9 mouse cellular contexts compared by ENCODE assay signal in the genomic region with DNA sequence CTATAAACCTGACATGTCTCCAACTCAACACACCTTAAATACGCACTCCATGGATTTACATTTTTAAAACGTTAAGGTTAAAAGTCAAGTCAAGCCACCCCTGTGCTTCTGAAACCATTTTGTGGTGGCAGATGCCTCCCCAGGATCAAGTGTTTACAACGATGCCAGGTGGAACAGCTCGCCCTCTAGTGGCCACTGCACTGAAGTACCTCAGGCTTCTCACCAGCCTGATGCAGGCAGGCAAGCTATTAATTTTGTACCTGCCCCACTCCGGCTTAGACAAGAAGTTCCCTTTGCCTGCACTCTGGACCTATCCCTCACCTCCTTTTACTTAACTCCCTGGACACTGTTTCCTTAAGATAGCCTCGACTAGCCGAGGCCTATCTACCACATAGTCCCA. TPM values are rescaled to one million over a fixed set of nuclear protein-coding genes. Genes with fewer than 3 reads are reported as not detected.
A peak's percentile ranks its signal among the peaks of the same experiment; 100 is the strongest.
DNase-seq lines count a peak whose midpoint lies in the region; ATAC-seq and TF ChIP-seq lines count a peak whose summit lies in the region.
"Had no signal": no experiment of that assay in that cellular context is flagged by ENCODE, and none has a peak within 500 bp of the region (broad histone marks: within the 10 kb centered on the region; RNA-seq: fewer than 3 reads in every experiment).

No protein-coding gene starts in this region.

- no peak for TF ChIP-seq EP300 in heart, adult 2 months (IDR thresholded peaks at IDR 0.05; ENCODE audit: insufficient read depth, low read depth, low read length)

- no peak for TF ChIP-seq POLR2A in heart, adult 2 months (IDR thresholded peaks at IDR 0.05; ENCODE audit: insufficient read depth, low read depth, low read length)
- no peak for TF ChIP-seq POLR2A in spleen, adult 2 months (IDR thresholded peaks at IDR 0.05; ENCODE audit: low read depth, low read length)

- no peaks in the 10 kb centered on the region for H3K4me1 ChIP-seq in heart, adult 2 months (ENCODE audit: control insufficient read depth, insufficient read depth, low read length)
- H3K4me1 ChIP-seq in heart, embryonic 10.5 days, result no peaks in the 10 kb centered on the region
- no peaks in the 10 kb centered on the region for H3K4me1 ChIP-seq in forebrain, embryonic 10.5 days
- no peaks in the 10 kb centered on the region for H3K4me1 ChIP-seq in midbrain, embryonic 15.5 days
- H3K4me1 ChIP-seq in spleen, adult 2 months (ENCODE audit: control insufficient read depth, insufficient read depth, insufficient read length), result no peaks in the 10 kb centered on the region
- H3K4me1 ChIP-seq: liver, embryonic 15.5 days had no signal

- peak; percentile 53 to 69 for DNase-seq in heart, adult 2 months
- DNase-seq in heart, embryonic 10.5 days (ENCODE audit: low spot score), result no peak
- DNase-seq in c-Kit-negative CD71-positive TER-119-positive erythroid progenitor cells, embryonic 14.5 days (ENCODE audit: low read depth, low spot score), result peak; percentile 35
- DNase-seq in forebrain, embryonic 10.5 days (ENCODE audit: extremely low spot score, low spot score), result peak; percentile 51
- DNase-seq in hindlimb bud, embryonic 11.5 days (ENCODE audit: extremely low spot score, low read depth, low spot score), result peak; percentile 14
- peak; percentile 55 to 74 for DNase-seq in left cerebral cortex, postnatal 36 days (ENCODE audit: low spot score in 2 of 2)
- DNase-seq in spleen, adult 2 months (ENCODE audit: low read depth in 1 of 2, low spot score in 2 of 2), result peak in 1 of 2 experiments; percentile 62

- H3K9me3 ChIP-seq in heart, embryonic 10.5 days, result no peaks in the 10 kb centered on the region
- peaks cover 4% of the 10 kb centered on the region; the same call in 1 of the 2 replicates for H3K9me3 ChIP-seq in forebrain, embryonic 10.5 days
- no peaks in the 10 kb centered on the region for H3K9me3 ChIP-seq in midbrain, embryonic 15.5 days
- H3K9me3 ChIP-seq: liver, embryonic 15.5 days had no signal

- WGBS in heart, adult 2 months, result 26% methylated on average over 7 of the region's 7 CpGs
- WGBS in heart, embryonic 10.5 days, result 25% methylated on average over 7 of the region's 7 CpGs
- WGBS in forebrain, embryonic 10.5 days, result 36% methylated on average over 7 of the region's 7 CpGs
- WGBS in midbrain, embryonic 15.5 days, result 34% methylated on average over 7 of the region's 7 CpGs
- WGBS in spleen, adult 2 months, result 41% methylated on average over 7 of the region's 7 CpGs

- TF ChIP-seq CTCF in heart, adult 2 months (IDR thresholded peaks at IDR 0.05), result peak; percentile 98
- TF ChIP-seq CTCF in spleen, adult 2 months (IDR thresholded peaks at IDR 0.05; ENCODE audit: extremely low read depth, insufficient read depth, insufficient read length, insufficient replicate concordance), result peak; percentile 87; the same call in 1 of the 2 replicates

- no peak overlapping the region for H3K4me2 ChIP-seq in midbrain, embryonic 15.5 days
- H3K4me2 ChIP-seq: liver, embryonic 15.5 days had no signal

- peak; percentile 58 for ATAC-seq in midbrain, embryonic 15.5 days (replicated peaks)

- intact Hi-C loops in heart, adult 2 months (cut with DNase I), result no loop called here
- intact Hi-C loops in left cerebral cortex, postnatal 36 days (cut with DNase I), result no loop called here

- H3K27ac ChIP-seq in heart, adult 2 months, result no peak overlapping the region
- no peak overlapping the region for H3K27ac ChIP-seq in heart, embryonic 10.5 days
- H3K27ac ChIP-seq in forebrain, embryonic 10.5 days, result no peak overlapping the region
- no peak overlapping the region for H3K27ac ChIP-seq in midbrain, embryonic 15.5 days
- no peak overlapping the region for H3K27ac ChIP-seq in spleen, adult 2 months (ENCODE audit: insufficient read depth, low read length)
- H3K27ac ChIP-seq: liver, embryonic 15.5 days had no signal

- no peak overlapping the region for H3K4me3 ChIP-seq in heart, adult 2 months
- H3K4me3 ChIP-seq in heart, embryonic 10.5 days, result no peak overlapping the region
- H3K4me3 ChIP-seq in forebrain, embryonic 10.5 days, result no peak overlapping the region
- H3K4me3 ChIP-seq in midbrain, embryonic 15.5 days, result no peak overlapping the region
- H3K4me3 ChIP-seq in spleen, adult 2 months (ENCODE audit: extremely low read depth, insufficient read depth, insufficient read length), result no peak overlapping the region
- H3K4me3 ChIP-seq: liver, embryonic 15.5 days had no signal

- no peaks in the 10 kb centered on the region for H3K27me3 ChIP-seq in heart, adult 2 months (ENCODE audit: control insufficient read depth, insufficient read depth, low read length)
- H3K27me3 ChIP-seq in heart, embryonic 10.5 days (ENCODE audit: insufficient read depth, poor library complexity, severe bottlenecking), result no peaks in the 10 kb centered on the region
- H3K27me3 ChIP-seq in forebrain, embryonic 10.5 days (ENCODE audit: poor library complexity, severe bottlenecking), result no peaks in the 10 kb centered on the region
- no peaks in the 10 kb centered on the region for H3K27me3 ChIP-seq in midbrain, embryonic 15.5 days (replicated peaks)
- H3K27me3 ChIP-seq in spleen, adult 2 months (ENCODE audit: control insufficient read depth, insufficient read depth, low read length), result no peaks in the 10 kb centered on the region
- H3K27me3 ChIP-seq: liver, embryonic 15.5 days had no signal

- no peak overlapping the region for H3K9ac ChIP-seq in heart, adult 2 months (ENCODE audit: low read depth, low read length)
- no peak overlapping the region for H3K9ac ChIP-seq in midbrain, embryonic 15.5 days
- H3K9ac ChIP-seq: liver, embryonic 15.5 days had no signal

- no peaks in the 10 kb centered on the region for H3K79me2 ChIP-seq in heart, adult 2 months (replicated peaks; ENCODE audit: control insufficient read depth, insufficient read depth, low read length)

- no peaks in the 10 kb centered on the region for H3K36me3 ChIP-seq in heart, adult 2 months (ENCODE audit: control insufficient read depth, insufficient read depth, low read length)
- H3K36me3 ChIP-seq in heart, embryonic 10.5 days, result peaks cover 3% of the 10 kb centered on the region; the same call in 1 of the 2 replicates
- peaks cover 60% of the 10 kb centered on the region for H3K36me3 ChIP-seq in forebrain, embryonic 10.5 days (replicated peaks)
- peaks cover 60% of the 10 kb centered on the region for H3K36me3 ChIP-seq in midbrain, embryonic 15.5 days (replicated peaks)
- peaks cover 44% of the 10 kb centered on the region for H3K36me3 ChIP-seq in spleen, adult 2 months (ENCODE audit: control insufficient read depth, insufficient read depth, low read length)
- H3K36me3 ChIP-seq: liver, embryonic 15.5 days had no signal

RNA-seq across cellular contexts. Expression of a gene that starts 16.7 kb away (rescaled TPM):
- total RNA-seq in heart, adult 2 months (2021), result not detected
- not detected in 2 replicates for polyA plus RNA-seq in heart, adult 2 months (2012; rRNA removed)
- 0.07 and 0.18 TPM in 2 replicates for polyA plus RNA-seq in heart, embryonic 10.5 days (2016; fragmentation: Nextera tagmentation; extraction: Ambion mirVana)
- polyA plus RNA-seq in forebrain, embryonic 10.5 days (2016; fragmentation: Nextera tagmentation; extraction: Ambion mirVana), result 0.43 and 0.66 TPM in 2 replicates
- 1 to 10 TPM; 3.3 to 4.5 TPM for total RNA-seq in left cerebral cortex, postnatal 36 days (2021)
- 8.4 and 10.0 TPM in 2 replicates for polyA plus RNA-seq in midbrain, embryonic 15.5 days (2015; fragmentation: Nextera tagmentation; extraction: Ambion mirVana)
- polyA plus RNA-seq in spleen, adult 2 months (2012; rRNA removed), result not detected in 2 replicates
